Mouse (Mus musculus) hindbrain, embryonic 13.5 days (tissue): ENCODE data around the gene Capn13. TPM values are rescaled to one million over a fixed set of nuclear protein-coding genes. Genes with fewer than 3 reads are reported as not detected.
A peak's percentile ranks its signal among the peaks of the same experiment; 100 is the strongest.
"Not testable (repeated sequence)": the region's sequence is repeated elsewhere in the genome, so short reads cannot be mapped to it uniquely, and the experiment has no call there.

Experiments used
- ATAC-seq: fragments of 200-750 bp; cut with Nextera tagmentation; 2 replicates; pipeline ENCODE4 v1.8.0; 2017; ENCODE audit warnings: moderate TSS enrichment; ENCODE audit not compliant: low FRiP score
- H3K27ac ChIP-seq: fragments of 300-500 bp; sonication (generic); 2 replicates; pipeline ENCODE4 v1.5.1; 2015; ENCODE audit warnings: inconsistent platforms, mild to moderate bottlenecking, moderate library complexity
- H3K27me3 ChIP-seq: fragments of 300-500 bp; sonication (generic); 2 replicates; pipeline ENCODE4 v1.6.1; 2015; ENCODE audit warnings: mild to moderate bottlenecking, inconsistent platforms
- H3K36me3 ChIP-seq: fragments of 300-500 bp; sonication (generic); 2 replicates; pipeline ENCODE4 v1.6.1; 2015; ENCODE audit warnings: mild to moderate bottlenecking, inconsistent platforms
- H3K4me1 ChIP-seq: fragments of 300-500 bp; sonication (generic); replicated peaks from 2 replicates; pipeline ENCODE4 v1.6.1; 2015; ENCODE audit warnings: inconsistent platforms
- H3K4me2 ChIP-seq: fragments of 300-500 bp; sonication (generic); 2 replicates; pipeline ENCODE4 v1.6.1; 2015; ENCODE audit warnings: inconsistent platforms, mild to moderate bottlenecking, moderate library complexity
- H3K4me3 ChIP-seq: fragments of 300-500 bp; sonication (generic); 2 replicates; pipeline ENCODE4 v1.5.1; 2015; ENCODE audit warnings: mild to moderate bottlenecking, inconsistent platforms
- H3K9ac ChIP-seq: fragments of 300-500 bp; sonication (generic); 2 replicates; pipeline ENCODE4 v1.6.1; 2015; ENCODE audit warnings: mild to moderate bottlenecking, inconsistent platforms
- H3K9me3 ChIP-seq: fragments of 300-500 bp; sonication (generic); 2 replicates; pipeline ENCODE4 v1.6.1; 2016; ENCODE audit warnings: inconsistent platforms
- WGBS: fragments of 180-500 bp; shearing (Covaris S2); methylation state at CpG from one replicate; pipeline ENCODE4 v1.1.7; 2015; 5-methylcytosine and 5-hydroxymethylcytosine counted together
- polyA plus RNA-seq: library from polyadenylated mRNA; unstranded; fragments of >200 nt; fragmentation: Nextera tagmentation; extraction: Ambion mirVana; gene quantifications from 2 replicates; pipeline ENCODE4 v1.2.1, GENCODE M21; 2015

Capn13 gene
- polyA plus RNA-seq, 1 experiment from 2014 or later, result not detected

GRCm38 (mm10) chr17:73301258-73302050, 99.2 kb downstream of the Capn13 start:
- H3K4me2 ChIP-seq, result no peak overlapping the region
- peaks cover 16% of the 10 kb centered on the region for H3K4me1 ChIP-seq
- H3K9ac ChIP-seq, result no peak overlapping the region
- H3K27me3 ChIP-seq, result peaks cover 13% of the 10 kb centered on the region; the same call in 1 of the 2 replicates
- 0 out of 2 replicates have a peak, but pooled peaks have one; percentile 6 for ATAC-seq
- no peak overlapping the region for H3K4me3 ChIP-seq
- 43% methylated on average over 15 of the region's 15 CpGs for WGBS
- no peak overlapping the region for H3K27ac ChIP-seq
- no peaks in the 10 kb centered on the region for H3K36me3 ChIP-seq
- H3K9me3 ChIP-seq, result no peaks in the 10 kb centered on the region

- 83% methylated on average over 7 of the region's 7 CpGs for WGBS
- peaks cover 13% of the 10 kb centered on the region; the same call in 1 of the 2 replicates for H3K27me3 ChIP-seq
- H3K4me3 ChIP-seq, result no peak overlapping the region
- no peak overlapping the region for H3K4me2 ChIP-seq
- no peaks in the 10 kb centered on the region for H3K9me3 ChIP-seq
- no peaks in the 10 kb centered on the region for H3K36me3 ChIP-seq
- ATAC-seq, result no peak
- peaks cover 16% of the 10 kb centered on the region for H3K4me1 ChIP-seq
- H3K27ac ChIP-seq, result no peak overlapping the region
- no peak overlapping the region for H3K9ac ChIP-seq
Observed at GRCm38 (mm10) chr17:73300147-73300880, 100.4 kb downstream of the Capn13 start.

- H3K27me3 ChIP-seq, result peaks cover 10% of the 10 kb centered on the region; the same call in 1 of the 2 replicates
- H3K9me3 ChIP-seq, result no peaks in the 10 kb centered on the region
- H3K4me3 ChIP-seq, result no peak overlapping the region
- no peak overlapping the region for H3K27ac ChIP-seq
- no peaks in the 10 kb centered on the region for H3K36me3 ChIP-seq
- ATAC-seq, result no peak
- H3K9ac ChIP-seq, result no peak overlapping the region
- H3K4me1 ChIP-seq, result peaks cover 13% of the 10 kb centered on the region
- WGBS, result 92% methylated on average over 6 of the region's 6 CpGs
- H3K4me2 ChIP-seq, result no peak overlapping the region
Observed at GRCm38 (mm10) chr17:73298981-73299380, 101.7 kb downstream of the Capn13 start.

GRCm38 (mm10) chr17:73296855-73297254, 103.8 kb downstream of the Capn13 start:
- H3K4me3 ChIP-seq, result no peak overlapping the region
- H3K27ac ChIP-seq, result no peak overlapping the region
- no peaks in the 10 kb centered on the region for H3K9me3 ChIP-seq
- H3K4me2 ChIP-seq, result no peak overlapping the region
- peaks cover 10% of the 10 kb centered on the region; the same call in 1 of the 2 replicates for H3K27me3 ChIP-seq
- no peaks in the 10 kb centered on the region for H3K36me3 ChIP-seq
- WGBS, result 41% methylated on average over 4 of the region's 4 CpGs
- H3K4me1 ChIP-seq, result peaks cover 6% of the 10 kb centered on the region; the same call in 1 of the 2 replicates
- no peak overlapping the region for H3K9ac ChIP-seq
- ATAC-seq, result peak; percentile 67; the same call in 1 of the 2 replicates

- H3K4me1 ChIP-seq, result peaks cover 6% of the 10 kb centered on the region; the same call in 1 of the 2 replicates
Observed at GRCm38 (mm10) chr17:73293237-73293636, 107.4 kb downstream of the Capn13 start.

GRCm38 (mm10) chr17:73284301-73284700, 116.4 kb downstream of the Capn13 start:
- H3K4me1 ChIP-seq, result no peaks in the 10 kb centered on the region
- H3K9ac ChIP-seq, result no peak overlapping the region
- WGBS, result 62% methylated on average over 2 of the region's 2 CpGs
- ATAC-seq, result no peak
- no peak overlapping the region for H3K4me2 ChIP-seq
- H3K36me3 ChIP-seq, result no peaks in the 10 kb centered on the region
- no peaks in the 10 kb centered on the region for H3K27me3 ChIP-seq
- no peak overlapping the region for H3K27ac ChIP-seq
- no peaks in the 10 kb centered on the region for H3K9me3 ChIP-seq
- no peak overlapping the region for H3K4me3 ChIP-seq

More at GRCm38 (mm10) chr17:73293237-73293636, 107.4 kb downstream of the Capn13 start:
- H3K9ac ChIP-seq, result no peak overlapping the region
- no peak overlapping the region for H3K27ac ChIP-seq
- no peaks in the 10 kb centered on the region for H3K27me3 ChIP-seq
- ATAC-seq, result no peak
- no peaks in the 10 kb centered on the region for H3K36me3 ChIP-seq
- WGBS, result 66% methylated on average over 3 of the region's 3 CpGs
- H3K9me3 ChIP-seq, result no peaks in the 10 kb centered on the region
- H3K4me2 ChIP-seq, result no peak overlapping the region
- no peak overlapping the region for H3K4me3 ChIP-seq

GRCm38 (mm10) chr17:73282702-73283101, 118.0 kb downstream of the Capn13 start:
- 58% methylated on average over 6 of the region's 6 CpGs for WGBS
- not testable (repeated sequence) for ATAC-seq, H3K9ac ChIP-seq, H3K27me3 ChIP-seq, H3K4me1 ChIP-seq, H3K9me3 ChIP-seq, H3K27ac ChIP-seq, H3K36me3 ChIP-seq, H3K4me3 ChIP-seq, H3K4me2 ChIP-seq

- no peaks in the 10 kb centered on the region for H3K36me3 ChIP-seq
- 88% methylated on average over 4 of the region's 4 CpGs for WGBS
- H3K27me3 ChIP-seq, result no peaks in the 10 kb centered on the region
Observed at GRCm38 (mm10) chr17:73277770-73278169, 122.9 kb downstream of the Capn13 start.

GRCm38 (mm10) chr17:73275066-73275465, 125.6 kb downstream of the Capn13 start:
- 76% methylated on average over 10 of the region's 10 CpGs for WGBS
- H3K9ac ChIP-seq, result no peak overlapping the region
- no peak overlapping the region for H3K4me2 ChIP-seq
- no peak for ATAC-seq
- H3K36me3 ChIP-seq, result no peaks in the 10 kb centered on the region
- H3K9me3 ChIP-seq, result no peaks in the 10 kb centered on the region
- H3K27ac ChIP-seq, result no peak overlapping the region
- H3K4me1 ChIP-seq, result peaks cover 12% of the 10 kb centered on the region
- no peak overlapping the region for H3K4me3 ChIP-seq
- no peaks in the 10 kb centered on the region for H3K27me3 ChIP-seq

More at GRCm38 (mm10) chr17:73277770-73278169, 122.9 kb downstream of the Capn13 start:
- no peak overlapping the region for H3K9ac ChIP-seq
- no peak overlapping the region for H3K4me3 ChIP-seq
- no peak for ATAC-seq
- H3K4me2 ChIP-seq, result no peak overlapping the region
- H3K9me3 ChIP-seq, result no peaks in the 10 kb centered on the region
- no peak overlapping the region for H3K27ac ChIP-seq
- H3K4me1 ChIP-seq, result no peaks in the 10 kb centered on the region

GRCm38 (mm10) chr17:73273809-73274208, 126.9 kb downstream of the Capn13 start:
- H3K9me3 ChIP-seq, result no peaks in the 10 kb centered on the region
- WGBS, result 86% methylated on average over 7 of the region's 7 CpGs
- H3K4me3 ChIP-seq, result no peak overlapping the region
- ATAC-seq, result no peak
- H3K4me1 ChIP-seq, result peaks cover 12% of the 10 kb centered on the region
- no peak overlapping the region for H3K9ac ChIP-seq
- no peak overlapping the region for H3K4me2 ChIP-seq
- no peak overlapping the region for H3K27ac ChIP-seq
- H3K27me3 ChIP-seq, result no peaks in the 10 kb centered on the region
- H3K36me3 ChIP-seq, result no peaks in the 10 kb centered on the region

- H3K4me1 ChIP-seq, result peaks cover 12% of the 10 kb centered on the region
- peak overlapping the region; percentile 41; the same call in 1 of the 2 replicates for H3K27ac ChIP-seq
- H3K4me3 ChIP-seq, result no peak overlapping the region
- peak; percentile 86 for ATAC-seq
- no peaks in the 10 kb centered on the region for H3K36me3 ChIP-seq
- H3K4me2 ChIP-seq, result no peak overlapping the region
- WGBS, result 78% methylated on average over 7 of the region's 7 CpGs
- H3K27me3 ChIP-seq, result no peaks in the 10 kb centered on the region
- H3K9me3 ChIP-seq, result no peaks in the 10 kb centered on the region
- H3K9ac ChIP-seq, result no peak overlapping the region
Observed at GRCm38 (mm10) chr17:73271797-73272600, 128.7 kb downstream of the Capn13 start.
